Mouse (Mus musculus): ENCODE data around the gene Chid1.

DNA sequence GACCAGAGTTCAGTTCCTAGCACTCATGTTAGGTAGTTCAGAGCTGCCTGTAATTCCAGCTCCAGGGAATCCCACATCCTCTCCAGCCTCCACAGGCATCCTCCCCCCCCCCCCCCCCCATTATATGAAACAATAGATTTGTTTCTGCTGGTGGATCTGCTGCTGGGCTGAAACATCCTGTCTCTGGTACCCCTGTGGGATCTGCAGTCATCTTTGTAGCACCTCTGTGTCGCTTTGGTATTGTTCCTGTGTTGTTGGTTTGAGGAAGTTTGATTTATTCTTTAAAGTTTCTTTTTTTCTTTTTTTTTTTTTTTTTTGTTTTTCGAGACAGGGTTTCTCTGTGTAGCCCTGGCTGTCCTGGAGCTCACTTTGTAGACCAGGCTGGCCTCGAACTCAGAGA is 35.8 kb upstream of the Chid1 start:
- TF ChIP-seq POLR2A (IDR thresholded peaks at IDR 0.05; ENCODE audit: insufficient read length, low read depth), result no peak
- TF ChIP-seq E2F4 (IDR thresholded peaks at IDR 0.05; ENCODE audit: insufficient read depth), result no peak
- TF ChIP-seq TCF12 (IDR thresholded peaks at IDR 0.05; ENCODE audit: insufficient read depth, poor library complexity, severe bottlenecking), result no peak
- TF ChIP-seq POLR2AphosphoS2 (IDR thresholded peaks at IDR 0.05; ENCODE audit: insufficient read length, low read depth), result no peak
- no peak for TF ChIP-seq MYOD1 (IDR thresholded peaks at IDR 0.05; ENCODE audit: control insufficient read depth in 1 of 3, insufficient read length in 2 of 3, low read depth in 2 of 3)
- no peak for TF ChIP-seq CEBPB (IDR thresholded peaks at IDR 0.05; ENCODE audit: insufficient read depth, poor library complexity, severe bottlenecking)
- no peak for TF ChIP-seq MAX (IDR thresholded peaks at IDR 0.05; ENCODE audit: low read depth)
- no peak for TF ChIP-seq MYOG (IDR thresholded peaks at IDR 0.05; ENCODE audit: control insufficient read depth in 1 of 3, insufficient read depth in 1 of 3, insufficient read length in 2 of 3, low read depth in 2 of 3)
- no peak for TF ChIP-seq TCF3 (IDR thresholded peaks at IDR 0.05; ENCODE audit: insufficient read length, low read depth)
- no peak for TF ChIP-seq USF1 (IDR thresholded peaks at IDR 0.05; ENCODE audit: low read depth)
- no peak for TF ChIP-seq SRF (IDR thresholded peaks at IDR 0.05; ENCODE audit: control insufficient read depth, insufficient read length, low read depth)

Measured in myocyte (in vitro differentiated cells).